Mouse (Mus musculus) lung, embryonic 16.5 days (tissue): ENCODE data around the gene Sdccag8. TPM values are rescaled to one million over a fixed set of nuclear protein-coding genes. Genes with fewer than 3 reads are reported as not detected.

ENCODE experiments used
- ATAC-seq: fragments of 200-750 bp; cut with Nextera tagmentation; 2 replicates; pipeline ENCODE4 v1.8.0; 2017; ENCODE audit warnings: low read depth, mild to moderate bottlenecking, moderate library complexity
- H3K27ac ChIP-seq: fragments of 300-500 bp; sonication (generic); 2 replicates; pipeline ENCODE4 v1.5.1; 2014; ENCODE audit warnings: mild to moderate bottlenecking, control low read depth, low read length
- H3K27me3 ChIP-seq: fragments of 300-500 bp; sonication (generic); 2 replicates; pipeline ENCODE4 v1.6.1; 2014; ENCODE audit warnings: low read depth, low read length, mixed read lengths; ENCODE audit not compliant: control insufficient read depth, insufficient read depth
- H3K36me3 ChIP-seq: fragments of 300-500 bp; sonication (generic); 2 replicates; pipeline ENCODE4 v1.6.1; 2014; ENCODE audit warnings: low read length; ENCODE audit not compliant: control insufficient read depth, insufficient read depth
- H3K4me1 ChIP-seq: fragments of 300-500 bp; sonication (generic); replicated peaks from 2 replicates; pipeline ENCODE4 v1.6.1; 2014; ENCODE audit warnings: low read length, mixed read lengths; ENCODE audit not compliant: control insufficient read depth, insufficient read depth
- H3K4me2 ChIP-seq: fragments of 300-500 bp; sonication (generic); 2 replicates; pipeline ENCODE4 v1.6.1; 2014; ENCODE audit warnings: low read depth, low read length, control low read depth
- H3K4me3 ChIP-seq: fragments of 300-500 bp; sonication (generic); 2 replicates; pipeline ENCODE4 v1.5.1; 2014; ENCODE audit warnings: mild to moderate bottlenecking, low read length, control low read depth
- H3K9ac ChIP-seq: fragments of 300-500 bp; sonication (generic); 2 replicates; pipeline ENCODE4 v1.6.1; 2014; ENCODE audit warnings: low read length, control low read depth
- H3K9me3 ChIP-seq: fragments of 300-500 bp; sonication (generic); 2 replicates; pipeline ENCODE4 v1.6.1; 2016; ENCODE audit warnings: low read length; ENCODE audit not compliant: control insufficient read depth
- WGBS: fragments of 180-500 bp; shearing (Covaris S2); extraction: QIAGEN DNeasy Blood & Tissue Kit; methylation state at CpG from one replicate; pipeline ENCODE4 v1.1.7; 2014; 5-methylcytosine and 5-hydroxymethylcytosine counted together
- polyA plus RNA-seq: library from polyadenylated mRNA; unstranded; fragments of >200 nt; fragmentation: Nextera tagmentation; extraction: Ambion mirVana; gene quantifications from 2 replicates; pipeline ENCODE4 v1.2.1, GENCODE M21; 2015

Sdccag8 gene
- polyA plus RNA-seq, 1 experiment from 2014 or later, result 16.9 TPM

DNA sequence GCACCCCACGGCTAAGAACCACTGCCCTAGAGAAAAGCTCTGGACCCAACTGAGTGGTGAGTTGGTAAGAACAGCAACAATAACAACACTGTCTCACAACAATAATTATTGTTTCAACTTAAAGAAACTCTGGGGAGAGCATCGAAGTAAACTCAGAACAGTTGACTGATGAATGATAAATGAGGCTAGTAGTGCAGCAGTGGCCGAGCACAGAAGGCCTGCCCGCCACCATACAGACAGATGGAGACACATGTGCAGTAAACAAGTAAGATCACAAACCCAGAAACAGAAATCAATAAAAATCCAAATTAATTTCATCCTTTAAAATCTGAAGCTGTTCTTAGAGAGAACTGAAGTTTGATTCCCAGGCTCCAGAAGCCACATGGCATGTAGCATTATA is 225.6 kb downstream of the Sdccag8 start:
- WGBS, result 48% methylated on average over 4 of the region's 4 CpGs
- no peak for ATAC-seq

DNA sequence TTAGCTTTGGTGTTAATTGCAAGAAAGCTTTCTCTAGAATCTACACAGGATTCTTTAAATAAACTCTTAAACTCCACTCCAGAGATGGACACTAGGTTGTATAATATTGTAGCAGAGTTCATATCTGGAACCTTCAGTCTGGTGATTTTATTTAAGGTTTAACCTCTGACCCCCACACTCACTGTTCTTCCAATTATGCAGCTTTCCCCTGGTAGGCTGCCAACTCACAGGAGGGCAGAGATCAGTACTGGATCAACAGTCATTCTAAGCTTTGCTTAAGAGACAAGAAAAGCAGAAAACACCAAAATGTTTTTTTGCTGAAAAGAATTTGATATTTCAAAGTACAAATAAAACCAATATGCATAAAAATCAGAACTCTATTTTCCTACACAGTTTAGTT is 231.4 kb downstream of the Sdccag8 start:
- H3K9ac ChIP-seq, result no peak overlapping the region
- H3K4me3 ChIP-seq, result no peak overlapping the region
- no peak overlapping the region for H3K4me2 ChIP-seq
- H3K4me1 ChIP-seq, result no peaks in the 10 kb centered on the region
- no peaks in the 10 kb centered on the region for H3K36me3 ChIP-seq
- no peak overlapping the region for H3K27ac ChIP-seq
- ATAC-seq, result no peak
- H3K27me3 ChIP-seq, result no peaks in the 10 kb centered on the region
- no peaks in the 10 kb centered on the region for H3K9me3 ChIP-seq

More for the DNA sequence above, 225.6 kb downstream of the Sdccag8 start:
- Histone ChIP-seq H3K27me3 (no peaks in the 10 kb centered on the region), H3K36me3 (no peaks in the 10 kb centered on the region), H3K9me3 (no peaks in the 10 kb centered on the region), H3K27ac (peak overlapping the region; percentile 52), H3K9ac (no peak overlapping the region), H3K4me3 (no peak overlapping the region), H3K4me1 (peaks cover 2% of the 10 kb centered on the region; the same call in 1 of the 2 replicates), H3K4me2 (no peak overlapping the region)

DNA sequence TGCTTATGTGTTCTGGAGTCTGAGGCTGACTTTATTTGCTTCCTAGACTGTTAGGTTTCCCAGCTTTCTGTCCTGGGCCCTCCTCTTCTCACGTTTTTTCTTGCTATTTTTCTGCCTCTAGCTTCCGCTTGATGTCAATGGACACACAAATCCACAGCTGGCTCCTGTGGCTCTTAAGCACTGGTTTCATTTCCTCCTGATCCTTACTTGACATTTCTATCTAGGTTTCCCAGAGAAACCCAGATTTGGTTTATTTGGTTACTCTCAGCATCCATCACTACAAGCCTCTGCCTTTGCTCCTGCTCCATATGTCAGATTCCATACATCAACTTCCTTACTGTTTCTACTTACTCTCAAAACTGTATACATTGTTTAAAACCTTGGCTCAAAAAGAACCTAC is 232.5 kb downstream of the Sdccag8 start:
- WGBS, result 73% methylated on average over 2 of the region's 2 CpGs
- no peak overlapping the region for H3K27ac ChIP-seq
- H3K27me3 ChIP-seq, result no peaks in the 10 kb centered on the region
- 0 out of 2 replicates have a peak, but pooled peaks cover 3% of the 10 kb centered on the region for H3K4me1 ChIP-seq
- H3K4me3 ChIP-seq, result no peak overlapping the region
- H3K36me3 ChIP-seq, result no peaks in the 10 kb centered on the region
- H3K4me2 ChIP-seq, result no peak overlapping the region
- H3K9me3 ChIP-seq, result no peaks in the 10 kb centered on the region
- ATAC-seq, result no peak
- H3K9ac ChIP-seq, result no peak overlapping the region

DNA sequence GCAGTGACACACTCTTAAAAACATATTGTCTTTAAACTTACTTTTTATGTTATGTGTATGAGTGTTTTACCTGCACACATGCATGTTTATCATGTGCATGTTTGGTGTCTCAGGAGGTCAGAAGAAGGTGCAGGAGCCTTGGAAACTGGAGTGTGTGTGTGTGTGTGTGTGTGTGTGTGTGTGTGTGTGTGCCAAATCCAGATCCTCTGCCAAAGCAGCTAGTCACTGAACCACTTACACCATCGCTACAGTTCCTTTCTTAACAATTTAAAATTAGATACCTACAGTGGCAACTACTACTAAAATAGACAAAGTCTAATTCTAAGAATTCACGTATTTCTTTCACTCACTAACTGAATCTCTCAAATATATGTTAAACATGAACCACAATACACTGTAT is 234.3 kb downstream of the Sdccag8 start:
- no peak for ATAC-seq
- no peaks in the 10 kb centered on the region for H3K9me3 ChIP-seq
- H3K36me3 ChIP-seq, result no peaks in the 10 kb centered on the region
- 0 out of 2 replicates have a peak, but pooled peaks cover 3% of the 10 kb centered on the region for H3K4me1 ChIP-seq
- no peak overlapping the region for H3K27ac ChIP-seq
- H3K4me2 ChIP-seq, result no peak overlapping the region
- H3K4me3 ChIP-seq, result no peak overlapping the region
- WGBS, result 94% methylated on average over 2 of the region's 2 CpGs
- H3K27me3 ChIP-seq, result no peaks in the 10 kb centered on the region
- H3K9ac ChIP-seq, result no peak overlapping the region

DNA sequence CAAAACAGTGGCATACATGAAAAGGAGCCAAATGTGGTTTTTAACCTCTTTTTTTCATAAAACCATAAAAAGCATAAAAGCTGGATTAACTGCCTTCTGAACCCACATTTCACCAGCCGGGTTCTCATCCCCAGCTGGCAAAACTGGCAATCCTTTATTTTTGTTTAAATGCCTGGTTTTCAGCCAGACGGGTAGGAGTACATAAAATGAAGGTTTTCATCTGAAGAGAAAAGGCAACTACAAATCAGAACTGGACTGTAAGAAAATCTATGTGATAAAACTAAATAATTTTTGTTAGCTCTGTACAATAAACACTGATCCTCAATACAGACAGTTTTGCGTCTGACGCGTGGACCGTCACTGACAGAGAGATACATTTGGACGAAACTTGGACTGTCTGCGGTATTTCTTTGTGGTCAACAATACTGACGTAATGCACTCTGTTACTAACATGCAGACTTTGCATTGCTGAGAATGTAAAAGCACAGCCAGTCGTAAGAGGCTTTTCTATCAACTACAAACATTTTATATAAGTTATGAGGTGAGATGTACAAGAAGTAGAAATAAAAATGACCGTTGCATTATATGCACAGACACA is 237.0 kb downstream of the Sdccag8 start:
- 48% methylated on average over 11 of the region's 11 CpGs for WGBS
- Histone ChIP-seq H3K4me1 (0 out of 2 replicates have a peak, but pooled peaks cover 3% of the 10 kb centered on the region), H3K27ac (no peak overlapping the region), H3K9ac (no peak overlapping the region), H3K27me3 (no peaks in the 10 kb centered on the region), H3K9me3 (no peaks in the 10 kb centered on the region), H3K4me3 (no peak overlapping the region), H3K4me2 (no peak overlapping the region), H3K36me3 (no peaks in the 10 kb centered on the region)
- peak; percentile 56; the same call in 1 of the 2 replicates for ATAC-seq

DNA sequence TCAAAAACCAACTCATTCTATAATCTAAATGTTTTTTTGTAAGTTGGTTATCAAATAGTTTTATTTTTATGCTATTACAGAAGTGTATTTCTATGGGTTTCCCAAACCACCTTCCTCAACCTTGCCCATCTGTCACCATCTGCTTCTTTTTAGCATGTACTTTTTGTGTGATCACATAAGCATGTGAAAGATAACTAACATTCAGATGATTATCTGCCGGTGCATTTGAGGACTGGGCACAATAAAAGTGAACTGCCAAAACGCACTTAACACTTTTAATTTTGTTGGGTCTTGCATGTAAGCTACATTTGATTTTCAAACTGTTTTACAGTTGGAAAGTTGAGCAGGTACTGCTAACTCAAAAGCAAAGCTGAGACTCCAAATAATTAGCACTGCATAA is 240.4 kb downstream of the Sdccag8 start:
- 68% methylated on average over 2 of the region's 2 CpGs for WGBS
- H3K9me3 ChIP-seq, result no peaks in the 10 kb centered on the region

DNA sequence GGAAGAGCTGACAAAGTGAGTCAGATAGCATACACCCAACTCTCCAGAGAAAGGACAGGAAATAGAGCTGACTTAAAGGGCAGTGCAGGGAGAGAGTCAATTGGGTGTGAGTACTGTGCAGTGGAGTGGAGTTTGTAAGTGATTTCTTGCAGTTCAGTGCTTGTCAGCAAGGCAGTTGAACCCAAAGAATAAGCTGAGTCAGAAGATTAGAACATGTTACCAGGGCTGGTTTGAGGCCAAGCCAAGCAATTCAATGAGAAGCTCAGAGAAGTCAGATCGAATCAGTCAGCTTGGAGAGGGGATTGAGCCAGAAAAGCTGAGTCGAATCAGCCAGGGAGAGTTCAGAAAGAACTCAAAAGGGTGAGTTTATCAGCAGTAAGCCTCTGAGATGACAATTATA is 247.3 kb downstream of the Sdccag8 start:
- no peaks in the 10 kb centered on the region for H3K9me3 ChIP-seq
- no peak overlapping the region for H3K9ac ChIP-seq
- H3K36me3 ChIP-seq, result peaks cover 3% of the 10 kb centered on the region
- no peak overlapping the region for H3K27ac ChIP-seq
- no peaks in the 10 kb centered on the region for H3K4me1 ChIP-seq
- ATAC-seq, result no peak
- no peak overlapping the region for H3K4me3 ChIP-seq
- H3K27me3 ChIP-seq, result no peaks in the 10 kb centered on the region
- H3K4me2 ChIP-seq, result no peak overlapping the region
- WGBS, result 75% methylated on average over 2 of the region's 2 CpGs

More for the DNA sequence above, 240.4 kb downstream of the Sdccag8 start:
- Histone ChIP-seq H3K27ac (no peak overlapping the region), H3K4me3 (no peak overlapping the region), H3K4me2 (no peak overlapping the region), H3K4me1 (0 out of 2 replicates have a peak, but pooled peaks cover 3% of the 10 kb centered on the region), H3K27me3 (no peaks in the 10 kb centered on the region), H3K36me3 (no peaks in the 10 kb centered on the region), H3K9ac (no peak overlapping the region)
- no peak for ATAC-seq

DNA sequence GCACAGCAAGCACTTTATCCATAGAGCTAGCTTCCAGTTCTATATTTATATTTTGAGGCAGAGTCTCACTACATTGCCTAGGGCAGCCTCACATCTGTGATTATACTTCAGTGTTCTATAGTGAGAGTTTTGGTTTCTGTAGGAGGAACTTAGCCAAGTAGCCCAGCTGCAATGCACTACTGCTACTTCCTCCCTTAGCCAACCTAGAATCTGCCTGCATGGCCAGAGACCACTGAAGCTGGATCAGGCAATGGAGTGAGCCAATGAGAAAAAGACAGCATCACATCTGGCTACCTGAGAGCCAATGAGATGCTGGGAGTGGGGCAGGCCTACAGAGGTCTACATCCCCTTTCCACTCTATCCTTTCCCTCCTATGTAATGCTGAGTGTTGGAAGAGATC is 251.3 kb downstream of the Sdccag8 start:
- Histone ChIP-seq H3K27me3 (no peaks in the 10 kb centered on the region), H3K4me3 (no peak overlapping the region), H3K36me3 (peaks cover 3% of the 10 kb centered on the region), H3K9ac (no peak overlapping the region), H3K4me2 (no peak overlapping the region), H3K4me1 (no peaks in the 10 kb centered on the region), H3K27ac (no peak overlapping the region), H3K9me3 (no peaks in the 10 kb centered on the region)
- ATAC-seq, result no peak

DNA sequence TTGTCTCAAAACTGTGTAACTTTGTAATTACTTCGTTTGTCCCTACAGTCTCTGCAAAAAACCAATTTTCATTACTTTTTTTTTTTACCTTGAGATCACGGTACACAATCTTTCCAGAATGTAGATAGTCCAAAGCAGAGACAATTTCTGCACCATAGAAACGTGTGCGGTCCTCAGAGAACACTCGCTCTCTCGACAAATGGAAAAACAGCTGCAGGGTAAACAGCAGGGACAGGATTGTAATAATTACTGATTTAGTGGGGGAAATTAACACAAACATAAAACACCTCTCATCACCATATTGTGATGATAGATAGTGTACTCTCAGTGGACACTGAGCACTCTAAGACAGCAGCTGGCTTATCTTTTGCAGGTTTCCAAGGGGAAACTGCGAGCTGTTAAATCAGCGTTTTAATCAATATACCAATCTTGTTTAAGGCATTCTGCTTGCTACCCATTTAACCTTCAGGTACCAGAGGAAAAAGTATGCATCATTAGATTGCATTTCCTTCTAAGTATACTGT is 252.7 kb downstream of the Sdccag8 start:
- no peak for ATAC-seq
- Histone ChIP-seq H3K36me3 (peaks cover under 1% of the 10 kb centered on the region; the same call in 1 of the 2 replicates), H3K27ac (no peak overlapping the region), H3K27me3 (no peaks in the 10 kb centered on the region), H3K4me1 (no peaks in the 10 kb centered on the region), H3K9ac (no peak overlapping the region), H3K4me3 (no peak overlapping the region), H3K4me2 (no peak overlapping the region), H3K9me3 (no peaks in the 10 kb centered on the region)
- WGBS, result 87% methylated on average over 8 of the region's 8 CpGs
